Mouse (Mus musculus): ENCODE measurements at regions not wholly inside any gene's neighbourhood (a gene's known extent, or its start where the extent isn't known, plus 50 kb on each side); places are given as distances from the start of the nearest gene placed in this dataset.

DNA sequence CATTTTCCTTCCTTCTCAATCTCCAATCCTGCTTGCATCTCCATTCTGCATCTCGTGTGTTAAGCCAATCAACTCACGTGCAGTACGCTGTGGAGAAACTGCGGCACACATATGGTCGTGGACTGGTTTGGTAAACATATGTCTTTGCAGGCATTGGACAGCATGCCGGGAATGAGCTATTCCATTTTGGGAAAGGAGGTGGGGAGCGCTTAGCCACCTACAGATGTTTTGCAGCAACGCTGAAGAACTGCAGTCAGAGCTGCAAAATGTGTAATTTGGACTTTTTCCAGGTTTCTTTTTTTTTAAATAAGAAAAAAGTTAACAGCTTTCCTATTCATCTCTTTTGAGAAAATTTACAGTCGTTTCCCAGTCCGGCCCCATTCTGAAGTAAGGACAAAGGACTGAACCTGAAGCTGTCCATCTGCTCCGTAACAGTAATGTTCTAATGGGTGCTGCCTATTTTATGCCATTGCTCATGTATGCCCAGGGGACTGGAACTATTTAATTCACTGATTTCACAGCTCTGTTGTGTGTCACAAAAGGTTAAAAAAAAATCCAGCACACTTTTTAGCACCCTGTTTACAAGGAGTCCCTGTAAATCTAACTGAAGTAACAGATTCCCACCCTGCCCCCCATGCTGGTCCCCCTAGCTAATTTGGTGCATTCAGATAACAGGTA lies 234.2 kb upstream of the Tmem161b start:
- ATAC-seq: no peak
- TF ChIP-seq CTCF (IDR thresholded peaks at IDR 0.05; ENCODE audit: low read depth): no peak
- H3K36me3 ChIP-seq (ENCODE audit: control insufficient read depth, insufficient read depth): no peaks in the 10 kb centered on the region

DNA sequence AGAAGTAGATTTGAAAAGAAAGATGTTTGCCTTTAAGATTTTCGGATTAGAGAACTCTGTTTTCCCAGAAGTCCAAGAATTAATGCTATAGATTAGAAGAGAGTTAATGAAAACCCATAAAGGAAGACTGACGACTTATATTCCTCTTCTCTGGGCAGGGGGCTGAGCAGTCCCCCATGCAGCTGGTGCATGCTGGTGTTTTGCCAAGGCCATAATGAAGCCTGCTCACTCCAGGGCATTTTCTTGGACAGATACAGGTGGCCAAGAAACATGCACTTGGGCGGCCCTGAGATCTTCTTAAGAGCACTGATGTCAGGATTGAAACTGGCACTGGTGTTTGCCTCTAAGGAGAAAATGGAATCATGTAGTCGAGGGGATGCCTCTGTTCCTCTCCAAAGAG lies 233.6 kb upstream of the Tmem161b start:
- Histone ChIP-seq H3K9me3 (ENCODE audit: control insufficient read depth) (no peaks in the 10 kb centered on the region), H3K36me3 (ENCODE audit: control insufficient read depth, insufficient read depth) (no peaks in the 10 kb centered on the region), H3K27ac (ENCODE audit: low read depth, low read length) (no peak overlapping the region), H3K27me3 (replicated peaks; ENCODE audit: control insufficient read depth, insufficient read depth, low read length) (no peaks in the 10 kb centered on the region), H3K4me2 (replicated peaks; ENCODE audit: low read depth) (no peak overlapping the region), H3K4me3 (ENCODE audit: low read depth, low read length) (no peak overlapping the region), H3K4me1 (replicated peaks; ENCODE audit: control insufficient read depth, insufficient read depth, low read length) (no peaks in the 10 kb centered on the region), H3K9ac (ENCODE audit: low read depth, low read length) (no peak overlapping the region)
- no peak for TF ChIP-seq CTCF (IDR thresholded peaks at IDR 0.05; ENCODE audit: low read depth)
- ATAC-seq: no peak
- WGBS: 62% methylated on average over 4 of the region's 4 CpGs

More for the DNA sequence above, 234.2 kb upstream of the Tmem161b start:
- Histone ChIP-seq H3K27ac (ENCODE audit: low read depth, low read length) (no peak overlapping the region), H3K4me3 (ENCODE audit: low read depth, low read length) (no peak overlapping the region), H3K4me2 (replicated peaks; ENCODE audit: low read depth) (peak overlapping the region; percentile 28; the same call in 1 of the 2 replicates), H3K27me3 (replicated peaks; ENCODE audit: control insufficient read depth, insufficient read depth, low read length) (no peaks in the 10 kb centered on the region), H3K9ac (ENCODE audit: low read depth, low read length) (no peak overlapping the region), H3K9me3 (ENCODE audit: control insufficient read depth) (no peaks in the 10 kb centered on the region), H3K4me1 (replicated peaks; ENCODE audit: control insufficient read depth, insufficient read depth, low read length) (no peaks in the 10 kb centered on the region)
- WGBS: 59% methylated on average over 11 of the region's 11 CpGs

GRCm38 (mm10) chr13:83997599-83998369 lies 224.3 kb upstream of the Tmem161b start:
- no peaks in the 10 kb centered on the region for H3K36me3 ChIP-seq (ENCODE audit: control insufficient read depth, insufficient read depth)
- H3K9ac ChIP-seq (ENCODE audit: low read depth, low read length): no peak overlapping the region
- H3K27me3 ChIP-seq (replicated peaks; ENCODE audit: control insufficient read depth, insufficient read depth, low read length): no peaks in the 10 kb centered on the region
- no peak overlapping the region for H3K4me3 ChIP-seq (ENCODE audit: low read depth, low read length)
- peak; percentile 88 for ATAC-seq
- H3K9me3 ChIP-seq (ENCODE audit: control insufficient read depth): no peaks in the 10 kb centered on the region
- H3K27ac ChIP-seq (ENCODE audit: low read depth, low read length): no peak overlapping the region
- H3K4me2 ChIP-seq (replicated peaks; ENCODE audit: low read depth): 0 out of 2 replicates have a peak overlapping the region, but pooled peaks have one; percentile 9
- H3K4me1 ChIP-seq (replicated peaks; ENCODE audit: control insufficient read depth, insufficient read depth, low read length): no peaks in the 10 kb centered on the region
- TF ChIP-seq CTCF (IDR thresholded peaks at IDR 0.05; ENCODE audit: low read depth): no peak
- 53% methylated on average over 12 of the region's 12 CpGs for WGBS

DNA sequence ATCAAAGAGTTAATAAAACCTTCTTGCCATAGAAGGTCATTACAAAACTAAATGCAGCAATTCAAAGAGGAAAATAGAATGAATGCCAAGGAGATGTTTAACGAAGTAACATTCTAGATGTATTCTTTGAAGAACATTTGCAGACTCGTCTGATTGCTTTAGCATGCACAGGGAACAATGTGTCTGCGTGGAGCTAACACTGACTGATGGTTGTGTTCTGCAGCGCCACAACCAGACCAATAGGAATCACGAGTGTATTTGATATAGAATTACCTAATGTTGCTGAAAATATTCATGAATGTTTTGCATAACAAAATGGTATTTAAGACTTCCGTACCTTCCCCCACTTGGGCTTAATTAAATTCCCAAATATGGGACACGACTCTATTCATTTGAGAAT lies 200.3 kb upstream of the Tmem161b start:
- no peak for TF ChIP-seq CTCF (IDR thresholded peaks at IDR 0.05; ENCODE audit: low read depth)
- Histone ChIP-seq H3K27ac (ENCODE audit: low read depth, low read length) (no peak overlapping the region), H3K27me3 (replicated peaks; ENCODE audit: control insufficient read depth, insufficient read depth, low read length) (no peaks in the 10 kb centered on the region), H3K9me3 (ENCODE audit: control insufficient read depth) (no peaks in the 10 kb centered on the region), H3K4me2 (replicated peaks; ENCODE audit: low read depth) (no peak overlapping the region), H3K4me1 (replicated peaks; ENCODE audit: control insufficient read depth, insufficient read depth, low read length) (no peaks in the 10 kb centered on the region), H3K36me3 (ENCODE audit: control insufficient read depth, insufficient read depth) (no peaks in the 10 kb centered on the region), H3K9ac (ENCODE audit: low read depth, low read length) (no peak overlapping the region), H3K4me3 (ENCODE audit: low read depth, low read length) (no peak overlapping the region)
- no peak for ATAC-seq
- 83% methylated on average over 7 of the region's 7 CpGs for WGBS

DNA sequence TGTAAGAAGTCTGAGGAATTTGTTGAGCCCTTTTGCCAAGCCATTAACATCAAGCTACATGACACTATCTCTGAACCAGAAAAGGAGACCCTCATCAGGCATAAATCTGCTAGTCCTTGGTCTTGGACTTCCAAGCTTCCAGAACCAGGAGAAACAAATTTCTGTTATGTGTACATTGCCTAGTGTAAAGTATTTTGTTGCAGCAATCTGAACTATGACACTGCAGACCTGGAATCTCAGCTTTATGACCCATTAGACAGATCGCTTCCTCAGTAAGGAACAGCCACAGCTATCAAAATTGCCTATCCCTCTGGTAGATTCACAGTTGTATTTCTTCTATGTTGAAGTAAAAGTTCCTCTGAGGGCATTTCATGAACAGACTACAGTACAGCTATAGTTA lies 199.1 kb upstream of the Tmem161b start:
- no peaks in the 10 kb centered on the region for H3K9me3 ChIP-seq (ENCODE audit: control insufficient read depth)
- H3K36me3 ChIP-seq (ENCODE audit: control insufficient read depth, insufficient read depth): no peaks in the 10 kb centered on the region
- H3K4me1 ChIP-seq (replicated peaks; ENCODE audit: control insufficient read depth, insufficient read depth, low read length): no peaks in the 10 kb centered on the region
- no peak overlapping the region for H3K27ac ChIP-seq (ENCODE audit: low read depth, low read length)
- no peak for TF ChIP-seq CTCF (IDR thresholded peaks at IDR 0.05; ENCODE audit: low read depth)
- H3K27me3 ChIP-seq (replicated peaks; ENCODE audit: control insufficient read depth, insufficient read depth, low read length): no peaks in the 10 kb centered on the region
- H3K9ac ChIP-seq (ENCODE audit: low read depth, low read length): no peak overlapping the region
- 76% methylated on average over 1 of the region's 1 CpGs for WGBS
- H3K4me2 ChIP-seq (replicated peaks; ENCODE audit: low read depth): no peak overlapping the region
- ATAC-seq: no peak
- H3K4me3 ChIP-seq (ENCODE audit: low read depth, low read length): no peak overlapping the region

GRCm38 (mm10) chr13:84023637-84024036 lies 198.5 kb upstream of the Tmem161b start:
- Histone ChIP-seq H3K4me2 (replicated peaks; ENCODE audit: low read depth) (no peak overlapping the region), H3K27me3 (replicated peaks; ENCODE audit: control insufficient read depth, insufficient read depth, low read length) (no peaks in the 10 kb centered on the region), H3K27ac (ENCODE audit: low read depth, low read length) (no peak overlapping the region), H3K9ac (ENCODE audit: low read depth, low read length) (no peak overlapping the region), H3K4me3 (ENCODE audit: low read depth, low read length) (no peak overlapping the region), H3K36me3 (ENCODE audit: control insufficient read depth, insufficient read depth) (no peaks in the 10 kb centered on the region), H3K9me3 (ENCODE audit: control insufficient read depth) (no peaks in the 10 kb centered on the region), H3K4me1 (replicated peaks; ENCODE audit: control insufficient read depth, insufficient read depth, low read length) (no peaks in the 10 kb centered on the region)
- ATAC-seq: no peak
- TF ChIP-seq CTCF (IDR thresholded peaks at IDR 0.05; ENCODE audit: low read depth): no peak
- WGBS: 80% methylated on average over 5 of the region's 5 CpGs
